Mouse (Mus musculus) heart, embryonic 15.5 days (tissue): ENCODE data around the gene Gpr25. TPM values are rescaled to one million over a fixed set of nuclear protein-coding genes. Genes with fewer than 3 reads are reported as not detected.

Source experiments
- ATAC-seq: fragments of 200-750 bp; cut with Nextera tagmentation; replicated peaks from 2 replicates; pipeline ENCODE4 v1.8.0; 2017; ENCODE audit warnings: low read depth, moderate TSS enrichment; ENCODE audit not compliant: insufficient number of reproducible peaks, insufficient read depth, low FRiP score
- H3K27ac ChIP-seq: fragments of 300-500 bp; sonication (generic); 2 replicates; pipeline ENCODE4 v1.5.1; 2015; ENCODE audit warnings: mild to moderate bottlenecking, inconsistent platforms
- H3K27me3 ChIP-seq: fragments of 300-500 bp; sonication (generic); 2 replicates; pipeline ENCODE4 v1.6.1; 2015; ENCODE audit warnings: inconsistent platforms
- H3K36me3 ChIP-seq: fragments of 300-500 bp; sonication (generic); 2 replicates; pipeline ENCODE4 v1.6.1; 2015; ENCODE audit warnings: mild to moderate bottlenecking, inconsistent platforms
- H3K4me1 ChIP-seq: fragments of 300-500 bp; sonication (generic); replicated peaks from 2 replicates; pipeline ENCODE4 v1.6.1; 2015; ENCODE audit warnings: inconsistent platforms
- H3K4me2 ChIP-seq: fragments of 300-500 bp; sonication (generic); 2 replicates; pipeline ENCODE4 v1.6.1; 2015; ENCODE audit warnings: inconsistent platforms, mild to moderate bottlenecking, moderate library complexity
- H3K4me3 ChIP-seq: fragments of 300-500 bp; sonication (generic); 2 replicates; pipeline ENCODE4 v1.5.1; 2015; ENCODE audit warnings: mild to moderate bottlenecking, inconsistent platforms
- H3K9ac ChIP-seq: fragments of 300-500 bp; sonication (generic); 2 replicates; pipeline ENCODE4 v1.6.1; 2015; ENCODE audit warnings: mild to moderate bottlenecking, inconsistent platforms
- H3K9me3 ChIP-seq: fragments of 300-500 bp; sonication (generic); replicated peaks from 2 replicates; pipeline ENCODE4 v1.6.1; 2016; ENCODE audit warnings: inconsistent platforms
- WGBS: fragments of 180-500 bp; shearing (Covaris S2); methylation state at CpG from one replicate; pipeline ENCODE4 v1.1.7; 2015; ENCODE audit warnings: mixed read lengths; 5-methylcytosine and 5-hydroxymethylcytosine counted together
- polyA plus RNA-seq: library from polyadenylated mRNA; unstranded; fragments of >200 nt; fragmentation: Nextera tagmentation; extraction: Ambion mirVana; gene quantifications from 2 replicates; pipeline ENCODE4 v1.2.1, GENCODE M21; 2015

The Gpr25 gene
- polyA plus RNA-seq, 1 experiment from 2014 or later = 0.15 TPM

DNA sequence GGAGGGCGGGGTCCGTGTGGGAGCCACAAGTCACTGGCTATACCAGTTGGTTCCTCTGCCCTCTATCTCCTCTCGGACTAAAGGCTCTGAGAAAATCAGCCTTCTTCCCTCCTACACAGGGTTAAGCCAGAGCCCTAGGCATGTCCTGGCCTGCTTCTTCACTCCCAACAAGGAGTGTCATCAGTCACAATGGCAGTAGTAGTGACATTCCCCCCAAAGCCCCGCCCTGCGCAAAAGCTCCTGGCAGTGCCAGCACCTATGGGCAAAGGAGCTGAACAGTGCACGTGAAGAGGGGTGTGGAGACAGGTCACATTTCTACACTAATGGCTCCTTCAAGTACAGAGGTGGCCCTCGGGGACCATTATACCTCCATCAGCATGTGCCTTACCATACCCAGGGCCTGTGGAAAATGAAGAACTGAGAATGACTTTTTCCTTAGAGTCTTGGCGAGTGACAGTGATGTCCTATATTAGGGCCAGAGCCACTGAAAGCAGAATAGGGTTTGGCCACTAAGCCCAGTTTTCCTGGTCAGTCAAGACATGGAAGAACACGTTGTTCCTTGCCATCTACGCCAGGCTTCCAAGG lies 36.8 kb downstream of the Gpr25 start:
- Histone ChIP-seq H3K9ac (no peak overlapping the region), H3K27me3 (0 out of 2 replicates have a peak, but pooled peaks cover 3% of the 10 kb centered on the region), H3K36me3 (no peaks in the 10 kb centered on the region), H3K27ac (no peak overlapping the region), H3K9me3 (no peaks in the 10 kb centered on the region), H3K4me1 (peaks cover 11% of the 10 kb centered on the region), H3K4me3 (no peak overlapping the region), H3K4me2 (no peak overlapping the region)
- WGBS = 82% methylated on average over 10 of the region's 10 CpGs
- ATAC-seq = no peak

DNA sequence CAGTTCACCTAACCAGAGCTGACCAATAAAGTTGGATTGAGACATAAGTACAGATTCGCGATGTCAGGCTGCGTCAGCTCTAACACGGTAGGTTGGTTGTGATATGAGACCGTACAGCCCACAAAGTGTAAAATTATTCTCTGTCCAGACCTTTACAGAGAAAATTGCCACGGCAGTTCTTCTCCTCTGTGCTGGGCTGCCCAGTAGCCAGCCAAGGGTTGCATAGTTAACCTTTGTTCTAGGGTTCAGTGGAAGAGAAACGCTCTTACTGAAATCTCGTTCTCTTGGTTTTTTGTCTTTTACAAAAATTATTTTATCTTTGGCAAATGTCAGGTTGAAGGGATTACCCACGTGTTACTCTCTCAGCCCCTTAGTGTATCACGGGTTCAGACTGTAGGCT lies 38.3 kb downstream of the Gpr25 start:
- H3K4me2 ChIP-seq = no peak overlapping the region
- no peak overlapping the region for H3K27ac ChIP-seq
- ATAC-seq = no peak
- 81% methylated on average over 10 of the region's 10 CpGs for whole genome bisulfite sequencing
- no peak overlapping the region for H3K4me3 ChIP-seq
- no peak overlapping the region for H3K9ac ChIP-seq
- H3K36me3 ChIP-seq = no peaks in the 10 kb centered on the region
- 0 out of 2 replicates have a peak, but pooled peaks cover 3% of the 10 kb centered on the region for H3K27me3 ChIP-seq
- H3K4me1 ChIP-seq = no peaks in the 10 kb centered on the region
- H3K9me3 ChIP-seq = no peaks in the 10 kb centered on the region

DNA sequence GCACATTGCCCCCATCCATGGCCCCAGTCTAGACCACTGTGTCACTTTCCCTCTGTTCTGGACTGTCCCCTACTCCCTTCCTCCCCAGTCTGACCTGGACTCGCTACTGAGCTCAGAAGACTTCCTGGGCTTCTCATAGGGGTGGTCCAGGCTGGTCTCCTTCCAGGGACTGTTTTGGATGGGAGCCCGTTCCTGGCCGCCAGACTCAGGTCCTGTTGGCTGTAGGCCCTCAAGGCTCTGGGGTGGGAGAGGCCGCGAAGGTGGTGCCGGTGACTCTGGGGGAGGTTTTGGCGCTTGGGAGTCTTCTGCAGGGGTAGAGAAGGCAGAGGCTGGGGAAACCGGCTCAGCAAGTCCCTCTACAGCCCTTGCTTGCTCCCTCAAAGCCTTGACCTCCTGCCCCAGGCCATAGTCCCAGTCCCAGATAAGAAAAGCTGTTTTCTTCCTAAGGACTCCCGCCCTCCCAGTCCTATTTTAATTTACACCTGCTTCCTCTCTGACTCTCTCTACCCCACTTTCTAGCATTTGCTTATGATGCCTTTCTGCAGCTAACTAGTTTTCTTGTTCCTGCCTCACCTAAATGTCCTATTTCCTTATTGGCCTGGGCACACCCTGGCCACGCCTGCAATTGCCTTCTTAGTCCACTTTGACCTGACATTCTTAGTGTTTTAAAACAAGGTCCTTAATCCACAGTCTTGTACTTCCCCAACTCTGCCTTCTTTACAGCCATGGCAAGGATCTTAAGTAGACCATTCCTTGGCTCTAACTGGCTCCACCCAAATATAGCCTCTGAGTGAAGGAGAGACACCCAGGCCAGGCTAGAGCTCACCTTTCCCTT lies 40.4 kb downstream of the Gpr25 start:
- H3K27me3 ChIP-seq = no peaks in the 10 kb centered on the region

DNA sequence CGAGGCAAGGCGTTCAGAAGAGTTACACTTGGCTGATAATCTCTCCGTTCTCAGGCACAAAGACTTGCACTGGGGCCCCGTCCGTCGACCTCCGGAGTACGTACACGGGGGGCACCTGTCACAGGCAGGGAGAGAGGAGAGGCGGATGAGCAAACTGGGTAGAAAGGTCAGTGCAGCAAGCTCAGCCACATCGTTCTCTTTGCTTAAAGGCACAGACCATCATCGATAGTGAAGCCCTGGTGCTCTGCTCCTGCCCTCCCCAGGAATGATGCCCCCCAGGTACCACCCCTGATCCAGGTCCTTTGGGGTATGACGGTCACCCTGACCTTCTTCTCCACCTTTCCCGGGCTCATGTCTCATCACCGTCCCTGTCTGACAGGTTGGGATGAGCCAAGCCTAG lies 46.4 kb downstream of the Gpr25 start:
- 75% methylated on average over 15 of the region's 15 CpGs for WGBS
- no peak for ATAC-seq
- Histone ChIP-seq H3K4me2 (no peak overlapping the region), H3K27me3 (no peaks in the 10 kb centered on the region; the same call in 1 of the 2 replicates), H3K27ac (no peak overlapping the region), H3K4me3 (no peak overlapping the region), H3K4me1 (no peaks in the 10 kb centered on the region), H3K9ac (no peak overlapping the region), H3K36me3 (no peaks in the 10 kb centered on the region), H3K9me3 (no peaks in the 10 kb centered on the region)

More for the DNA sequence above, 40.4 kb downstream of the Gpr25 start:
- H3K4me3 ChIP-seq = no peak overlapping the region
- H3K4me1 ChIP-seq = no peaks in the 10 kb centered on the region
- no peaks in the 10 kb centered on the region for H3K36me3 ChIP-seq
- no peak for ATAC-seq
- no peak overlapping the region for H3K9ac ChIP-seq
- no peak overlapping the region for H3K4me2 ChIP-seq
- H3K27ac ChIP-seq = no peak overlapping the region
- 66% methylated on average over 10 of the region's 10 CpGs for WGBS
- H3K9me3 ChIP-seq = no peaks in the 10 kb centered on the region

DNA sequence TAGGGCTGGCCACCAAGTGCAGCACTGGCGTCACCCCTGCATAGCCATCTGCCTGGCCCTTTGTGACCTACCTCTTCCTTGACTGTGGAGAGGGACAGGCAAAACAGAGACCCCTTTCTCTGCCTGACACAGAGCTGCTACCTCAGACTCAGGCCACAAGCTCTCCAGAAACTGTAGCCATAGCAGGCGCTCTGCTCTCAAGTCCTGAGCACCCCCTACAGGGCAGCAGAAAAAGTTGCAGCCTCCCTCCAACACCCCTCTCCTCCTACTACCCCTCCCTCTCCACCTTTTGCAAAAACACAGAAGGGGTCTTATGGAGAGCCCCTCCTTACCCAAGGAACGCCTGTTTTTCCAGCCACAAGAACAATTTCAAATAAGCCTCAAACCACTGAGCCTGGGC lies 47.9 kb downstream of the Gpr25 start, which contains the start of gene Mroh3:
Gene Mroh3 (minus strand): TSS at position 26 of the 400 bp plus-strand sequence.
- Histone ChIP-seq H3K4me2 (no peak within 1 kb of the TSS), H3K9me3 (no peaks in the 10 kb centered on the region), H3K27me3 (no peaks in the 10 kb centered on the region; the same call in 1 of the 2 replicates), H3K36me3 (no peaks in the 10 kb centered on the region), H3K27ac (no peak within 1 kb of the TSS), H3K4me3 (no peak within 1 kb of the TSS), H3K9ac (no peak within 1 kb of the TSS), H3K4me1 (no peaks in the 10 kb centered on the region)
- 30% methylated on average over 3 of the region's 3 CpGs for WGBS
- no peak for ATAC-seq

Other genes starting within 250 kb of the Gpr25 start
- not detected in 2 replicates for gene Ascl5, start 210.1 kb downstream of the Gpr25 start, polyA plus RNA-seq
- gene Cacna1s, start 208.1 kb downstream of the Gpr25 start, polyA plus RNA-seq = 0.29 and 0.56 TPM in 2 replicates
- gene Kif21b, start 129.5 kb downstream of the Gpr25 start, polyA plus RNA-seq = 0.87 and 2.3 TPM in 2 replicates
- not detected in 2 replicates for gene Mroh3, start 48.0 kb downstream of the Gpr25 start, polyA plus RNA-seq
- 0.45 and 3.8 TPM in 2 replicates for gene Inava, start 26.6 kb downstream of the Gpr25 start, polyA plus RNA-seq
- gene Camsap2, start 85.2 kb upstream of the Gpr25 start, polyA plus RNA-seq = 5.6 and 6.0 TPM in 2 replicates
- 11.8 and 12.2 TPM in 2 replicates for gene Ddx59, start 154.4 kb upstream of the Gpr25 start, polyA plus RNA-seq
- 2.8 and 4.1 TPM in 2 replicates for gene Kif14, start 205.5 kb upstream of the Gpr25 start, polyA plus RNA-seq